Mouse (Mus musculus) layer of hippocampus, adult 6 months (tissue): ENCODE data around the gene Hist1h4b. TPM values are rescaled to one million over a fixed set of nuclear protein-coding genes. Genes with fewer than 3 reads are reported as not detected.

Source experiments
- long read RNA-seq, 2 experiments: library from polyadenylated mRNA; unstranded; transcript quantifications; one replicate each; pipeline ENCODE4 v2.0.0; 2019 to 2020
- polyA plus RNA-seq: library from polyadenylated mRNA; unstranded; fragments of <200 nt; fragmentation: Nextera tagmentation; gene quantifications from 2 replicates; pipeline ENCODE4 v1.2.3, GENCODE M21; 2021

Gene Hist1h4b
- not detected in 2 replicates for polyA plus RNA-seq
- long read RNA-seq, experiment 1, result 0 reads
- long read RNA-seq, experiment 2, result 0 reads

GRCm38 (mm10) chr13:23756790-23757189, at the start of gene Hist1h4b:
Gene Hist1h4b (plus strand): TSS chr13:23757013.

GRCm38 (mm10) chr13:23710374-23711089, 46.3 kb upstream of the Hist1h4b start, which contains the start of gene Hfe:
Gene Hfe (minus strand): TSS chr13:23710854.

DNA sequence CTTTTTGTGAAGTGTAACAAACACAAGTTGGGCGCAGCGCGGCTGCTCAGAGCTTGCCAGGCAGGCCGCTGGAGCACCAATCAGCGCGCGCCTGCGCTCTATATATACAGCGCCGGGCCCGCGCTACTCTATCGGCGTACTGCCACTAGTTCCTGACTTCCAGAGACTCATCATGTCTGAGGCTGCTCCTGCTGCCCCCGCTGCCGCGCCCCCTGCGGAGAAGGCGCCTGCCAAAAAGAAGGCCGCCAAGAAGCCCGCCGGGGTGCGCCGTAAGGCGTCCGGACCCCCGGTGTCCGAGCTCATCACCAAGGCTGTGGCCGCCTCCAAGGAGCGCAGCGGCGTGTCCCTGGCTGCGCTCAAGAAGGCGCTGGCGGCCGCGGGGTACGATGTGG, 18.1 kb upstream of the Hist1h4b start, which contains the start of gene Hist1h1c:
TSS of gene Hist1h1c (plus strand) at position 132 of the 392 bp plus-strand sequence.

DNA sequence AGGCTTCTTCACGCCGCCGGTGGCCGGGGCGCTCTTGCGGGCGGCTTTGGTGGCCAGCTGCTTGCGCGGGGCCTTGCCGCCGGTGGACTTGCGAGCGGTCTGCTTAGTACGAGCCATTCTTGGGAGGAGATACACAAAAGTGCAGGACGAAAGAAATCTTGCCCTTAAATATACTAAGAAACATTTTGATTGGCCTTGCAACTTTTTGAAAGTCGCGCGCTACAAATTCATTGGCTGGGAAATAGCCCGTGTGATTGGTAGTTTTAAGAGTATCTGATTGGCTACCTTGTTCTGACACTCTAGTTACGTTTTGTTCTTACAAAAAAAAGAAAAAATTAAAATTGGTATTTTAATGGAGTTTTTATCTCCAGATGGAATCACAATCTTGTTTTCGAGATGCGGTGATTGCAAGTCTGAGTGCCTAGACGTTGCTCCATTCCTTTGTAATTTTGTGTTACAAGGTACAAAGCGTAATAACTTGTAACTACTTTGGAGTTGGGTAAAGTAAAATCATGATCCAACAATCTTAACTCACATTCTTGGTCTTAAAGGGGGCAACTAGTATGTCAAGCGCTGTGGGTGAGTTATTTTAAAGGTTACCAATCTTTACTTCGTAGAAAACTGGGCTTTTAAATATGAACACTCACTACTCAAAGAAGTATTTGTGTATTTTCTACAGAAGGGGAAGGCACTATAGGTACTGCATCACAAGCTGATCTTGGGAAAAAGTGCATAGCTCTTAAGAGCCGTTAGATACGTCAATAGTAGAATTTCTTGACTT, 11.2 kb upstream of the Hist1h4b start, which contains the start of gene Hist1h3c:
TSS of gene Hist1h3c (minus strand) at position 222 of the 781 bp plus-strand sequence.

DNA sequence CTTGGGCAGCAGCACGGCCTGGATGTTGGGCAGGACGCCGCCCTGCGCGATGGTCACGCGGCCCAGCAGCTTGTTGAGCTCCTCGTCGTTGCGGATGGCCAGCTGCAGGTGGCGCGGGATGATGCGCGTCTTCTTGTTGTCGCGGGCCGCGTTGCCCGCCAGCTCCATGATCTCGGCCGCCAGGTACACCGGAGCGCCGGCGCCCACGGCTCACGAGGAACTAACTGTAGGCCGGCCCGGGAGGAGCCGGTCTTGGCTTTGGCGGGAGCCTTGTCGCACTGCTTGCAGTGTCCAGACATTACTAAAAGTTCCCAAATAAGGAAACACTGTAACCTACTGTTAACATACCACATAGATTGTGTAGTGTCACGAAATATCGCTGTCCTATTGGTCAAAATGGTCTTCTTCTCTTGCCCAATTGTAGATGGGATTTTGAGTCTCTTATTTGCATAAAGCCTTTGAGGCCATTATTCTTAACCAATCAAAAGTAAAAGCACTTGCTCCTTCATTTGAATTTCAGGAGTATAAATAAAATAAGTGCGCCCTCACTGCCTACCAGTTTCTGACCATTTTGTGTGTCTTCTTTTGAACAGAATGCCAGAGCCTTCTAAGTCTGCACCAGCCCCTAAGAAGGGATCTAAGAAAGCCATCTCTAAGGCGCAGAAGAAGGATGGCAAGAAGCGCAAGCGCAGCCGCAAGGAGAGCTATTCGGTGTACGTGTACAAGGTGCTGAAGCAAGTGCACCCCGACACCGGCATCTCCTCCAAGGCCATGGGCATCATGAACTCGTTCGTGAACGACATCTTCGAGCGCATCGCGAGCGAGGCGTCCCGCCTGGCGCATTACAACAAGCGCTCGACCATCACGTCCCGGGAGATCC, 10.4 kb upstream of the Hist1h4b start, which contains the start of gene Hist1h2bb:
TSS of gene Hist1h2bb (plus strand) at position 534 of the 880 bp plus-strand sequence.

DNA sequence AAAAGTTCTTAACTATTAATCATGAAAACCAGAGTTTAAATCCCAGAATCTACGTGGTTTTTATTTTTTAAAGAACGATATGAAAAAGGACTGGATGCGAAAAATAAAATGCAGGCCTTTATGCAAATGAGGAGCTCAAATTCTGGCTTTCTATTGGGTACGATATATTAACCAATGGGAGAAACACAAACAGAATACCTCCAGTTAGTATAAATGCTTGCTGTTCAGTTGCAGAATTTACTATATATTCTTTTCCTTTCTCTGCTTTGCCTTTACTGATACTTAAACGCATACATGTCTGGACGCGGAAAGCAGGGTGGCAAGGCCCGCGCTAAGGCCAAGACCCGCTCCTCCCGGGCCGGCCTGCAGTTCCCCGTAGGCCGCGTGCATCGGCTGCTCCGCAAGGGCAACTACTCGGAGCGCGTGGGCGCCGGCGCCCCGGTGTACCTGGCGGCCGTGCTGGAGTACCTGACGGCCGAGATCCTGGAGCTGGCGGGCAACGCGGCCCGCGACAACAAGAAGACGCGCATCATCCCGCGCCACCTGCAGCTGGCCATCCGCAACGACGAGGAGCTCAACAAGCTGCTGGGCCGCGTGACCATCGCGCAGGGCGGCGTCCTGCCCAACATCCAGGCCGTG, 5.9 kb upstream of the Hist1h4b start, which contains the start of gene Hist1h2ab:
TSS of gene Hist1h2ab (plus strand) at position 288 of the 639 bp plus-strand sequence.

GRCm38 (mm10) chr13:23752067-23752741, 4.6 kb upstream of the Hist1h4b start, which contains the start of gene Hist1h3b:
Gene Hist1h3b (plus strand): TSS chr13:23752267.

DNA sequence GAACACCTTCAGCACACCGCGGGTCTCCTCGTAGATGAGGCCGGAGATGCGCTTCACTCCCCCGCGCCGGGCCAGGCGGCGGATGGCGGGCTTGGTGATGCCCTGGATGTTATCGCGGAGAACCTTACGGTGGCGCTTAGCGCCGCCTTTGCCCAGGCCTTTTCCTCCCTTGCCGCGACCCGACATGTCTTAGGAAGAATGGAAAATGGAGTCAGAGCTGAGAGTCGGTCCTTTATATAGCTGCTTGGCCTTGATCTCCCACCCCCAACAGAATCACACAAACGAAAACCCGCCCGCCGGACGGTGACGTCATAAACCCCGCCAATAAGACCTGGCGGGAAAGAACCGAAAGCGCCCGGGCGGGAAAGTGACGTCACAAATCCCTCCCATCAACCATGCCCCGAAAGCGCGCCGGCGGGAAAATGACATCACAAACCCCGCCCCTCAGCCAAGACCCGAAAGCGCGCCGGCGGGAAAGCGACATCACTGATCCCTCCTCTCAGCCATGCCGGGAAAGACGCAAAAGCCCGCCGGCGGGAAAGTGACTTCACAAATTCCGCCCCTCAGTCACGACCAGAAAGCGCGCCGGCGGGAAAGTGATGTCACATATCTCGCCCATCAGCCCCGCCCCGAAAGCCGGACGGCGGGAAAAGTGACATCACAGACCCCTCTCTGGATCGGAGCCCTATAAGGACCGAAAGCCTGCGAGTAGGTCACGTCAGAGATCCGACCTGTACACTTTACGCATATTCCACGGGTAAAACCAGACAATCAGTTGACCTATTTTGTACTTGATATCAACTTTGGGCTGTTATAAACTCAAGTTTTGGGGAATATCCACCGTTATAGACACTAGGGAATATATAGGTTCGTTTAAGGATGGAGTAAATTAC, 4.4 kb downstream of the Hist1h4b start, which contains the start of gene Hist1h4a:
TSS of gene Hist1h4a (minus strand) at position 259 of the 893 bp plus-strand sequence.

GRCm38 (mm10) chr13:23761871-23762821, 5.3 kb downstream of the Hist1h4b start, which contains the start of gene Hist1h3a:
Gene Hist1h3a (minus strand): TSS chr13:23762386.

GRCm38 (mm10) chr13:23763586-23764323, 6.9 kb downstream of the Hist1h4b start, which contains the start of gene Hist1h1a:
Gene Hist1h1a (plus strand): TSS chr13:23763666.

GRCm38 (mm10) chr13:23769613-23770012, 12.8 kb downstream of the Hist1h4b start, which contains the start of gene Trim38:
Gene Trim38 (plus strand): TSS chr13:23769913.

DNA sequence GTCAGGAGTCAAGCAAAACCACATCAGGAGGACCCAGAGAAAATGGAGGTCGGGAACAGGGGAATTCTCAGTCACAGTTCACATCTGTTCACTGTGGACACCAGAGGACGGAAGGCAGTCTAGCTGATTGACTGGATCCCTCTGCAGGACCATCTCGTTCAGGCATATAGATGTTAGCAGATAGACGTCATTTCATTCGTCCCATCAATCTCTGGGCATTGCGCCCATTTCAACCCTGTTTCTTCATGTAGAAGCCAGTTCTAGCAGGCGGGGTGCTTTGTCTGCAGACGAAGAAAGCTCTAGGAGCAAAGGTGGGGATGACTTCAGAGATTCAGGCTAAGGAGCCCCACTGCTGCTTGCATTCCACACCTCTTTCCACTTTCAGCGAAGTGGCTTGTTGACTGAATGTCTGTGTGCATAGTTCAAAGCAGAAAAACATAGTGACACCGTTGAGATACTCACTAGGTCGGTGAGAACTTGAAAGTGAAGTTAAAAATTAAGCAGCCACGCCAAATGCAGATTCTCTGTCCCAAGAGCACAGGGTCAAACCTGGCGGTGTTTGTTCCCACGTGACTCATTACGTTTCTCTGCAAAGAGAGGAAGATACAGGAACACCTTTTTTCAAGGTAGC, 49.7 kb downstream of the Hist1h4b start, which contains the start of gene Slc17a2:
TSS of gene Slc17a2 (plus strand) at position 572 of the 631 bp plus-strand sequence.

